Mouse (Mus musculus) urinary bladder, postnatal 36 days (tissue): ENCODE results near the gene Iqsec1.
A peak's percentile ranks its signal among the peaks of the same experiment; 100 is the strongest.

Experiments
- DNase-seq, 2 experiments: peaks; one replicate each; pipeline ENCODE4 v3.0.0; 2022; ENCODE audit warnings: low spot score in 2 of 2, mixed read lengths in 1 of 2

Gene Iqsec1

GRCm38 (mm10) chr6:90988648-90989317 lies at the start of gene Iqsec1:
Gene Iqsec1 (minus strand): TSS chr6:90988685.
- peak; percentile 79 to 87 for DNase-seq

DNA sequence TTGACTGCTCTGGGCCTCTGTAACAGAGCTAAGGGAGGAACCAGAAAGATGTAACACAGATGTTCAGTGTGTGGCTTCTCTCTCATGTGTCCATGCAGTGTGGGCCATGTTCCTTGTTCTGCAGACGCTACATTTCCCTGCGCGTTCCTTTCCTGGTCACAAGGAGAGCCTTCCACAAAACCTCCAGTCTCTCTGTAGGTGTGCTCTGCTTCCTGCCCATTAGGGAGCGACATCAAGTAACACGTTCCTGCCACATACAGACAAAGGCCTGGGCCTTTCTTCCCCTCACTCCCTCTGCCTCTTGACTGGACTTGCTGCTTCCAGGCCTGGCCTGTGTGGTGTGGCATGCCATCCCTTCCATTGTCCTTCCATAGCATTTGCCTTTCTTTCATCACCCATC lies 39.8 kb upstream of the Iqsec1 start:
- no peak for DNase-seq

DNA sequence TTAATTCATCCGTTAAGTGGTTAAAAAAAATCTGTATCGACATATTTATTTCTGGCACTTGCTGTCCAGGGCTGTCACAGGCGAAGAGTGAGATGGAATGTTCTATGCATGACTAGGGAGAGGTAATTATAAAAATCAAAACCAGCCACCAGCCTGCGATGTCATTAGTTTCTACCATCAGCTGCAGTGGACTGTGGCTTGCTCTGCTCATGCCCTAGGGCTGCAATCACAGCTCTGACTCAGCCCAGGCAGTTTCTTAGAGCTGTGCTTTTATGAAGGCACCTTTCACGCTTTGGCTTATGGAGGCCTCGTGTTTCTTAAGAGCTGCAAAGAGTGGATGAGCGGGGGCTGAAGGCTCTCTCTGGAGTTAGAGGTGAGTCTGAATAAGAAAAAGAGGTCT lies 32.3 kb upstream of the Iqsec1 start:
- DNase-seq = no peak

DNA sequence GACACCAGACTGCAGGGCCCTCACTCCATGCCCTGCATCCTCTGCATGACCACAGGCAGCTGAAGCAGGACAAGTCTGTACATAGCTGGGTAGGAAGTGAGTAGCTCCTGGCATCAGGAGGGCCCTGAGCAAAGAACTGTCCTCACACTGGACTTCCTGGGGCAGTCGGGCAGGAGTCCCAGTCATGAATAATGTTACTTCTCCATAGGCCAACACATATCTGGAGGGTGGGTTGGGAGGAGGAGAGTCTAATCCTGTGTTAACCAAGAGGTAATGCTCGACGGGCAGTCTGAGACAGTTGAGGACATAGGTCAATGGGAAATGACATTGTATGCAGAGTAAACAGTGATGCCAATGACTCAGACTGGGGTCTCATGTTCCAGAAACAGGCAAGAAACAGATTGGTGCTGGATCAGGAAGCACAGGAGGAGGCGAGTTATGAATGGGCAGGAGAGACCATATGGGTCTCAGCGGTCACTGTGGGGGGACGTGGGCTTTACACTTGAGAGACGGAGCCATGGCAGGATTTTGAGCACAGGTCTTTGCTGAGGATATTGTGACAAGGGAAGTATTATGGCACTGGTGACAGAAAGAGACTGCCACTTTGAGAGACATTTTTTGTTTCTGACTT lies 28.2 kb upstream of the Iqsec1 start:
- DNase-seq = no peak

GRCm38 (mm10) chr6:91014198-91014958 lies 25.9 kb upstream of the Iqsec1 start:
- DNase-seq = peak in 1 of 2 experiments; percentile 27

- DNase-seq = no peak
These were observed 24.0 kb upstream of the Iqsec1 start for GRCm38 (mm10) chr6:91012458-91012857.

DNA sequence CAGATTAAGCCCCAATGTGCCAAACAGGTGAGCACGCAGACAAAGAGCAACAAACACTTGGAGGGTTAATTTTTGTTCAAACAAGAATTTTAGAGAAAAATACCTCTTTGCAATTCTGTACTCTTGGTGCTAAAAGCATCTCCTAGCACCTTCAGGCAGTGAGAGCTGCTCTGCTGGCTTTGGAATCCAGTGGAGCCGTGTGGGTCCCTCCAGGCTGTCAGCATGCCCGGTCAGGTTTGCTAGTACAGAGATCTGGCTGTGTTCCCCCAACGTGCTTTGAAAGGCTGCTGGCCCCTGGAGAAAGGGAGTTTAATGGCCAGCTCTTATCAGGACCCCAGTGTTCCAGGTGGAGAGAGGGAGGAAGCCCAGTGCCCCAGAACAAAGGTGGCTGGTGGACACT lies 23.1 kb upstream of the Iqsec1 start:
- DNase-seq = no peak

- DNase-seq = no peak
These were observed 19.9 kb upstream of the Iqsec1 start for GRCm38 (mm10) chr6:91008284-91008830.

DNA sequence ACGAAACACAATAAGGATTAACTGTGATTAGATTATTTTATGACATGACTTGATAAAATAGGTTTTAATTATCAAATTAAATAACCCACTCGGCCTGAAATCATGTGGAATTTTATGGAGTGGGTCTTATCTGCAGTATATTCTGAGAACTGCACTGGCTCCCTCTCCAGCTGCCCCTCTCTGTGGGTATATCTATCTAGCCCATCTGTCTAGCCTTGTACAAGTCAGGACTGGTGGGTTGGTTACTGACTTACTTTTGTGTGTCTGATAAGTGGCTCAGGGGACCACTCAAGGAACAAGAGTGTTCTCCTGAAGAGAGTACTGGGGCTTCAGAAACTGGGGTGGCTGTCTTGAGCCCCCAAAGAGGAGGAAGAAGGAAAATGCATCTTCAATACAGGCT lies 18.7 kb upstream of the Iqsec1 start:
- no peak for DNase-seq

- no peak for DNase-seq
These were observed 15.7 kb upstream of the Iqsec1 start for GRCm38 (mm10) chr6:91004157-91004556.

- peak in 1 of 2 experiments; percentile 33 for DNase-seq
These were observed 15.0 kb upstream of the Iqsec1 start for GRCm38 (mm10) chr6:91003310-91003995.

GRCm38 (mm10) chr6:91001566-91001965 lies 13.1 kb upstream of the Iqsec1 start:
- DNase-seq = no peak

DNA sequence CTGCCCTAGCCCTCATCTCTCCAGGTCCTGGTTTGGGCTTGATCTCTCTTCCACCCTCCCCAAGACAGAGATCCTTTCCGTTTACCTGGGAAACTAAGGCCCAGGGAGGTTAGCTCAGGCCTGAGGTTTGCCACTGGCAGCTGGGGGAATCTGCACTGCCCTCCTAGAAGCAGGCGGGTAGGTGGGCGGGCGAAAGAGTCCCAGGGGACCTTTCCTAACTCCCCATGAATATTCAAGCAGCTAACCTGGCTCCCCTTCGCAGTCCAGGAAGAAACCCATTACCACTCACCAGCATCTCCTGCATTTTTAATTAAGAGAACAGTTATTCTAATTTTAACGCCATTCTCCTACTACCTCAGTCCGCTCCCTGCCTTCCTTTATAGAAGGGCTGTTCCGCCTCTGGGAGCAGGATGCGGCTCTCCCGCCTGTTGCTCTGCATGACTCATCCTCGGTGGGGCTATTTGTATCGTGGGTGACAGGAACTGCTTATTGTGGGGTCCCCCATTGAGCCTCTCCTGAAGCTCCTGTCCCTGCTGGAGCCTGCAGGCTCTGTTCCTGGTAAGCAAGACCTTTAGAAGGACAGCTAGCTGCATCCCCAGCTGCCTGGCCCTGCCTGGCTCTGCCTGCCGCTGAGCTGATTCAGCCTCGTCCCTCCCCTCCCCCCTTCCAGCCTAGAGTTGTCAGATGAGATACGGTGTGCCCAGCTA lies 12.5 kb upstream of the Iqsec1 start:
- DNase-seq = peak; percentile 13 to 28

DNA sequence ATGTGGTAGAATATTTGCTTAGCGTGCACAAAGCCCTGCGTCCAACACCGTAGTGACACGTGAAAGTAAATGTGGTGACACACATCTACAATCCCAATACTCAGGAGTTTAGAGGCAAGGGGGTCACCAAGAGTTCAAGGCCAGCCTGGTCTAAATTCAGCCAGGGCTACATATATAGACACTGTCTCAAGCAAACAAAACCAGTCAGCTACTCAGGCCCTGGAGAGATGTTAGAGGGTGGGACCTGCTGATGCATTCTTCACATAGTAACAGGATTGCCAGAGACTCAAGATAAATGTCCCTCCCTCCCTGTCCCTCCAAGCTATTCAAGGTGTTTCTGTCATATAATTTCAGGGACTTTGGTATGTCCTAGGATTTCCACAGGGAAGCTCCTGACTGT lies 10.7 kb upstream of the Iqsec1 start:
- no peak for DNase-seq

DNA sequence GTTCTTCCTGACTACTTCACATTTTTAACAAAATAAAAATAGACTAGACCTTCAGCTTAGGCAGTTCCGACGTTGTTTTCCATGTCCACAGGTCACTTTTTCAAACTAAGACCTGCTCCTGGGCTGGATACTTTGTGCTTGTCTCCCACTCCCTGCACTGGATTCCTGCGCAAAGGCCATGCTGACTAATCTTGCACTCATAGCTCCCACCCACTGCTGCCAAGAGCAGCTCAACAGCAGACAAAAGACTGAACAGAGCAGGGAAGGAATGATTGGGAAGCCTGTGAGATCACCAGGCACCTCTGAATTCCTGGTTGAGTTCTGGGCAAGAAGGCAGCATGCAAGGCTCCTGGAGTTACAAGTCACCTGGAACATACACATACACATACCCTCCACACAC lies 8.5 kb upstream of the Iqsec1 start:
- no peak for DNase-seq

DNA sequence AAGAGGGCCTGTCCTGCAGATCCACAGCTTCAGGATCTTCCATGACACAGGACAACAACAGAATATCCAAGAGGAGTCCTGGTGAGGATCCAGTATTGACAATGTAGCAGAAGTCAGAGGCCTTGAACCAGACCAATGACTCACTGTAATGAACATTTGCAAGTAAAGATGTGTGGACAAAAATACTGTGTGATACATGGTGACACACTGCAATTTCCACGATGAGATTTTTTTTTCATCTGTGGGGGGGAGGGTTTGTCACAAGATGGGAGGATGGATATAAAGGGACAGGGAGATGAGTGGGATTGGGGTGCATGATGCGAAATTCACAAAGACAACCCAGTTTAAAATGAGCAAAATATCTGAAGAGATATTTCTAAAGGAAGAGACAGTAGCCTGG lies 7.7 kb upstream of the Iqsec1 start:
- DNase-seq = no peak

GRCm38 (mm10) chr6:90988299-90988625 lies 223 bp downstream of the Iqsec1 start:
- DNase-seq = no peak

DNA sequence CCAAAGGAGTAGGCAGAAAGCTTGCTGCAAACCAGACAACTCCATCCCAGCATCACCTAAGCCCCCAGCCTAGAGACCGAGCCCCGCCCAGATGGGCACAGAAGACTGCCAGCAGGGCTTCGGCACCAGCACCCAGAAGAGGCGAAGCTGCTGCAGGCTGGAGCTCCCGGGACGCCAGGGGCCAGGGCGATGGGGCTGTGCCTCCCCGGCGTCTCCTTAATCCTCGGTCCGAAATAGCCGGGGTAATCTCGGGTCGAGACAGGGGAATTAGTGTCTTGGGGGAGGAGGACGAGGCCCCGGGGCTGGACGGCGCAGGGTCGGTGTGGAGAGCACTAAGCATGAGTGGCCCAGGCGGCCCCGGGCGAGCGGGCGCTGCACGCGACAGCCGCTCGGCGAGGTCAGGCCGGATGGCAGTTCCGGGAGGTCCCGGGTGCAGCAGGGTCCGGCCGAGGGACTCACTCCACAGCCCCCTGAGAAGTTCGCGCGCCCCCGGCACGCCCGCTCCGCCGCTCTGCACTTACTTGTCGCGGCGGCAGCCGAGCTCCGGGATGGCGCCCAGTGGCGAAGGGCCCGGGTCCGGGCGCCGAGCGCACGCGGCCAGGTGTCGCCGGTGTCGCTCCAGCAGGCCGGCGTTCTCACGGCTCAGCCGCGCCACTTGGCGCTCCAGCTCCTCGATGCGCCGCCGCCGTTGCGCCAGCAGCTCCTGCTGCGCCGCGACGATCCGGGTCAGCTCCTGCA lies 755 bp downstream of the Iqsec1 start:
- peak in 1 of 2 experiments; percentile 20 for DNase-seq

GRCm38 (mm10) chr6:90984101-90984500 lies 4.4 kb downstream of the Iqsec1 start:
- DNase-seq = peak in 1 of 2 experiments; percentile 32

DNA sequence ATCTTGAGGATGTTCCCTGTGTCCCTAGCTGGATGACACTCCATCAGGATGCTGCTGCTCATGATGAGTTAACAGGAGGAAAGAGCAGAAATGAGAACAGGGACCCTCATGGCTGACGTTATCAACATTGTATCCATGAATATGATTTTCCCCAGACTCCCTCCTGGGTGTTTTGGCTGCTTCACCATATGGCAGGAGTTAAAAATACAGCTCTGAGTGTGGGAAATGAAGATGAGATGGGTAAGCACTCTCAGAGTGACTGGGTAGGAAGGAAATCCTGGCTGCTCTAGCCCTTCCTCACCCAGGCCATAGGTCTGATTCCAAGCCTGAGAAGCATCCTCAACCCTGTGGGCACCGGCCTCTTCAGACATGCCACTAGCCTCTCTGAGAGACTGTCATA lies 14.2 kb downstream of the Iqsec1 start:
- DNase-seq = no peak
